Mouse (Mus musculus): ENCODE results near the gene Prkca.

DNA sequence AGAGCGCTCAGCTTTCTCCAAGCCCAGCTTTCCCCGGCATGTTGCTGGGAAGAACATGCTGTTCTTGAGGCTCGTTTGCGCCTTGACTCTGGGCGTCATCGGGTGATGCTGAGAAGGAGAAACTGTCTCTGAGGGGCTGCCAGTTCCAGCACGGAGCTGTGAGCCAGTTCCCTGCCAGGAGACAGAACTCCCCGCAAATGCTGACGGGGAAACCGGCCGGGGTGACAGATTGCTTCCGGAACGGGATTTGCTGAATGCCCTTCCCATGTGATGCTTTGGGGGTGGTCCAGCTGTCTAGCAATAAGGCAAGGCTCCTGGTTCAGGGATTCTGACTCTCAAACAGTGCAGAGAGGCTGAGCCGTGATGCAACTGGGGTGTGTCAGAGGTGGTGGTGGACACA lies 320.5 kb downstream of the Prkca start:
- TF ChIP-seq CTCF (IDR thresholded peaks at IDR 0.05; ENCODE audit: insufficient read depth, low read depth, low read length) (no peak), POLR2A (IDR thresholded peaks at IDR 0.05; ENCODE audit: insufficient read depth, low read depth, low read length) (no peak)

All from olfactory bulb, adult 2 months (tissue).